Mouse (Mus musculus) limb, embryonic 14.5 days (tissue): ENCODE measurements around the gene Casp9. TPM values are rescaled to one million over a fixed set of nuclear protein-coding genes. Genes with fewer than 3 reads are reported as not detected.

Experiments
- ATAC-seq: fragments of 200-750 bp; cut with Nextera tagmentation; 2 replicates; pipeline ENCODE4 v1.8.0; 2017; ENCODE audit warnings: low read depth, moderate number of reproducible peaks, moderate TSS enrichment; ENCODE audit not compliant: low FRiP score
- DNase-seq: peaks from one replicate; pipeline ENCODE4 v3.0.0-alpha.2; 2015; ENCODE audit warnings: low spot score
- H3K27ac ChIP-seq: fragments of 300-500 bp; sonication (generic); replicated peaks from 2 replicates; pipeline ENCODE4 v1.5.1; 2014; ENCODE audit warnings: low read depth, mild to moderate bottlenecking, low read length, moderate library complexity, mixed read lengths
- H3K27me3 ChIP-seq: fragments of 300-500 bp; sonication (generic); 2 replicates; pipeline ENCODE4 v1.6.1; 2014; ENCODE audit warnings: low read length, mixed read lengths; ENCODE audit not compliant: control insufficient read depth, insufficient read depth
- H3K36me3 ChIP-seq: fragments of 300-500 bp; sonication (generic); 2 replicates; pipeline ENCODE4 v1.6.1; 2014; ENCODE audit warnings: mild to moderate bottlenecking, low read length, moderate library complexity, mixed read lengths; ENCODE audit not compliant: control insufficient read depth, insufficient read depth
- H3K4me1 ChIP-seq: fragments of 300-500 bp; sonication (generic); 2 replicates; pipeline ENCODE4 v1.6.1; 2014; ENCODE audit warnings: antibody characterized with exemption, low read length, mixed read lengths; ENCODE audit not compliant: control insufficient read depth, insufficient read depth
- H3K4me2 ChIP-seq: fragments of 300-500 bp; sonication (generic); replicated peaks from 2 replicates; pipeline ENCODE4 v1.6.1; 2014; ENCODE audit warnings: low read depth, mild to moderate bottlenecking, low read length, moderate library complexity; ENCODE audit not compliant: severe bottlenecking
- H3K4me3 ChIP-seq: fragments of 300-500 bp; sonication (generic); replicated peaks from 2 replicates; pipeline ENCODE4 v1.5.1; 2014; ENCODE audit warnings: low read length
- H3K9ac ChIP-seq: fragments of 300-500 bp; sonication (generic); 2 replicates; pipeline ENCODE4 v1.6.1; 2014; ENCODE audit warnings: mild to moderate bottlenecking, low read depth, low read length, moderate library complexity; ENCODE audit not compliant: severe bottlenecking
- H3K9me3 ChIP-seq: fragments of 300-500 bp; sonication (generic); 2 replicates; pipeline ENCODE4 v1.6.1; 2016; ENCODE audit warnings: low read length; ENCODE audit not compliant: control insufficient read depth
- POLR2A ChIP-seq: fragments of 200-500 bp; IDR thresholded peaks from 2 replicates; pipeline ENCODE4 v1.8.0; 2012; ENCODE audit warnings: inconsistent platforms, mild to moderate bottlenecking, moderate library complexity, borderline replicate concordance; ENCODE audit not compliant: insufficient read depth, insufficient read length; ENCODE audit errors: extremely low read depth
- WGBS: fragments of 180-500 bp; shearing (Covaris S2); extraction: QIAGEN DNeasy Blood & Tissue Kit; methylation state at CpG from one replicate; pipeline ENCODE4 v1.1.7; 2014; 5-methylcytosine and 5-hydroxymethylcytosine counted together
- polyA plus RNA-seq, 2 experiments: library from polyadenylated mRNA; depleted of rRNA in 1 of 2; stranded (reverse) in 1 of 2; unstranded in 1 of 2; fragments of >200 nt; fragmentation: Nextera tagmentation in 1 of 2; extraction: Ambion mirVana in 1 of 2; gene quantifications; 2 replicates each; pipeline versions ENCODE4 v1.2.1 to v1.2.3; 2012 to 2014

Gene Casp9
- polyA plus RNA-seq, 2 experiments, result 11.2 to 20.4 TPM

GRCm38 (mm10) chr4:141833911-141834310, 40.5 kb downstream of the Casp9 start:
- no peak for ATAC-seq
- no peak overlapping the region for H3K27ac ChIP-seq
- no peaks in the 10 kb centered on the region for H3K4me1 ChIP-seq
- no peak overlapping the region for H3K4me3 ChIP-seq
- H3K9me3 ChIP-seq, result no peaks in the 10 kb centered on the region
- H3K36me3 ChIP-seq, result no peaks in the 10 kb centered on the region
- no peak for DNase-seq
- no peaks in the 10 kb centered on the region for H3K27me3 ChIP-seq
- no peak for TF ChIP-seq POLR2A
- WGBS, result 46% methylated on average over 1 of the region's 1 CpGs
- H3K9ac ChIP-seq, result no peak overlapping the region
- no peak overlapping the region for H3K4me2 ChIP-seq

- WGBS, result 57% methylated on average over 5 of the region's 5 CpGs
- H3K4me3 ChIP-seq, result no peak overlapping the region
Measured at GRCm38 (mm10) chr4:141834536-141835095, 41.2 kb downstream of the Casp9 start.

GRCm38 (mm10) chr4:141845999-141846398, 52.6 kb downstream of the Casp9 start, which contains the start of gene Ctrc:
Ctrc (minus strand) TSS chr4:141846359.
- H3K4me3 ChIP-seq, result no peak within 1 kb of the TSS
- no peaks in the 10 kb centered on the region for H3K36me3 ChIP-seq
- no peak for TF ChIP-seq POLR2A
- no peak within 1 kb of the TSS for H3K27ac ChIP-seq
- H3K27me3 ChIP-seq, result no peaks in the 10 kb centered on the region
- no peaks in the 10 kb centered on the region for H3K9me3 ChIP-seq
- H3K4me1 ChIP-seq, result no peaks in the 10 kb centered on the region
- WGBS, result 76% methylated on average over 6 of the region's 6 CpGs
- H3K4me2 ChIP-seq, result no peak within 1 kb of the TSS
- no peak for ATAC-seq
- no peak for DNase-seq
- H3K9ac ChIP-seq, result no peak within 1 kb of the TSS

More at GRCm38 (mm10) chr4:141834536-141835095, 41.2 kb downstream of the Casp9 start:
- TF ChIP-seq POLR2A, result no peak
- no peaks in the 10 kb centered on the region for H3K9me3 ChIP-seq
- DNase-seq (no peak), ATAC-seq (no peak)
- H3K27me3 ChIP-seq, result no peaks in the 10 kb centered on the region
- H3K27ac ChIP-seq, result no peak overlapping the region
- no peaks in the 10 kb centered on the region for H3K4me1 ChIP-seq
- H3K9ac ChIP-seq, result no peak overlapping the region
- H3K36me3 ChIP-seq, result no peaks in the 10 kb centered on the region
- H3K4me2 ChIP-seq, result no peak overlapping the region

GRCm38 (mm10) chr4:141853437-141853836, 60.0 kb downstream of the Casp9 start:
- no peak for DNase-seq
- Histone ChIP-seq H3K4me3 (no peak overlapping the region), H3K27me3 (no peaks in the 10 kb centered on the region), H3K4me1 (no peaks in the 10 kb centered on the region), H3K9me3 (no peaks in the 10 kb centered on the region), H3K4me2 (no peak overlapping the region), H3K9ac (no peak overlapping the region), H3K36me3 (no peaks in the 10 kb centered on the region), H3K27ac (no peak overlapping the region)
- 73% methylated on average over 9 of the region's 9 CpGs for WGBS
- no peak for ATAC-seq
- no peak for TF ChIP-seq POLR2A

GRCm38 (mm10) chr4:141857422-141857930, 64.1 kb downstream of the Casp9 start:
- WGBS, result 16% methylated on average over 10 of the region's 10 CpGs
- no peak overlapping the region for H3K9ac ChIP-seq

More at GRCm38 (mm10) chr4:141857422-141857930, 64.1 kb downstream of the Casp9 start:
- DNase-seq, result peak; percentile 79
- Histone ChIP-seq H3K4me1 (no peaks in the 10 kb centered on the region), H3K27ac (no peak overlapping the region), H3K36me3 (peaks cover 26% of the 10 kb centered on the region), H3K4me3 (no peak overlapping the region), H3K9me3 (no peaks in the 10 kb centered on the region), H3K27me3 (no peaks in the 10 kb centered on the region), H3K4me2 (no peak overlapping the region)
- peak; percentile 54 for ATAC-seq
- TF ChIP-seq POLR2A, result no peak
